ENCODE assay signal across 9 mouse cellular contexts in genomic region chr5:36738799-36739615, GRCm38 (mm10). TPM values are rescaled to one million over a fixed set of nuclear protein-coding genes. Genes with fewer than 3 reads are reported as not detected.
DNase-seq lines count a peak whose midpoint lies in the region; ATAC-seq and TF ChIP-seq lines count a peak whose summit lies in the region.
"Had no signal": no experiment of that assay in that cellular context is flagged by ENCODE, and none has a peak within 500 bp of the region (broad histone marks: within the 10 kb centered on the region; RNA-seq: fewer than 3 reads in every experiment).

No protein-coding gene starts in this region.

- no peak overlapping the region for H3K9ac ChIP-seq in forebrain, postnatal 0 days
- no peak overlapping the region for H3K9ac ChIP-seq in forebrain, embryonic 12.5 days
- no peak overlapping the region for H3K9ac ChIP-seq in intestine, embryonic 16.5 days (ENCODE audit: low read depth, low read length)
- H3K9ac ChIP-seq: embryonic facial prominence, embryonic 15.5 days had no signal

- peak; percentile 94 for ATAC-seq in forebrain, postnatal 0 days
- ATAC-seq in forebrain, embryonic 12.5 days (ENCODE audit: low FRiP score) = no peak
- no peak for ATAC-seq in intestine, embryonic 16.5 days

- peak overlapping the region; percentile 9; the same call in 1 of the 2 replicates for H3K27ac ChIP-seq in forebrain, postnatal 0 days (ENCODE audit: low read depth, low read length)
- H3K27ac ChIP-seq in forebrain, embryonic 12.5 days = no peak overlapping the region
- peak overlapping the region; percentile 43; the same call in 1 of the 2 replicates for H3K27ac ChIP-seq in heart, embryonic 10.5 days
- H3K27ac ChIP-seq in intestine, embryonic 16.5 days (ENCODE audit: low read length) = no peak overlapping the region
- H3K27ac ChIP-seq: embryonic facial prominence, embryonic 15.5 days had no signal

- no peak for TF ChIP-seq CTCF in forebrain, postnatal 0 days (IDR thresholded peaks at IDR 0.05; ENCODE audit: low read depth)

- intact Hi-C loops in left cerebral cortex, postnatal 36 days (cut with DNase I) = loop anchor here (2.0 kb wide), 1 partner anchor 42 kb away; the partner anchor contains the start of gene D5Ertd579e

- 56% methylated on average over 16 of the region's 16 CpGs for WGBS in forebrain, postnatal 0 days
- WGBS in forebrain, embryonic 12.5 days = 77% methylated on average over 16 of the region's 16 CpGs
- WGBS in heart, embryonic 10.5 days = 59% methylated on average over 16 of the region's 16 CpGs
- WGBS in intestine, embryonic 16.5 days = 55% methylated on average over 16 of the region's 16 CpGs

- H3K4me2 ChIP-seq in forebrain, postnatal 0 days (ENCODE audit: low read depth) = no peak overlapping the region
- H3K4me2 ChIP-seq in forebrain, embryonic 12.5 days = no peak overlapping the region
- no peak overlapping the region for H3K4me2 ChIP-seq in intestine, embryonic 16.5 days (ENCODE audit: low read depth, low read length)
- H3K4me2 ChIP-seq: embryonic facial prominence, embryonic 15.5 days had no signal

- H3K27me3 ChIP-seq in forebrain, postnatal 0 days (ENCODE audit: insufficient read depth, low read length) = no peaks in the 10 kb centered on the region
- no peaks in the 10 kb centered on the region for H3K27me3 ChIP-seq in forebrain, embryonic 12.5 days
- H3K27me3 ChIP-seq in heart, embryonic 10.5 days (ENCODE audit: insufficient read depth, poor library complexity, severe bottlenecking) = no peaks in the 10 kb centered on the region
- no peaks in the 10 kb centered on the region for H3K27me3 ChIP-seq in intestine, embryonic 16.5 days (replicated peaks; ENCODE audit: control insufficient read depth, insufficient read depth, low read length)
- H3K27me3 ChIP-seq: embryonic facial prominence, embryonic 15.5 days had no signal

- H3K4me1 ChIP-seq in forebrain, postnatal 0 days (ENCODE audit: insufficient read depth) = no peaks in the 10 kb centered on the region
- H3K4me1 ChIP-seq in forebrain, embryonic 12.5 days = no peaks in the 10 kb centered on the region
- H3K4me1 ChIP-seq in heart, embryonic 10.5 days = peaks cover 30% of the 10 kb centered on the region
- peaks cover 6% of the 10 kb centered on the region for H3K4me1 ChIP-seq in intestine, embryonic 16.5 days (ENCODE audit: control insufficient read depth, insufficient read depth, low read length)
- H3K4me1 ChIP-seq: embryonic facial prominence, embryonic 15.5 days had no signal

- DNase-seq in forebrain, postnatal 0 days = peak; percentile 66
- DNase-seq in cerebellum, adult 11 months = peak; percentile 88
- no peak for DNase-seq in heart, embryonic 10.5 days (ENCODE audit: low spot score)
- peak; percentile 31 to 47 for DNase-seq in left cerebral cortex, postnatal 36 days (ENCODE audit: low spot score in 2 of 2)
- DNase-seq in embryo, embryonic 11 days = no peak
- DNase-seq in thymus, postnatal 25 days = no peak

- no peak overlapping the region for H3K4me3 ChIP-seq in forebrain, postnatal 0 days (ENCODE audit: low read depth, low read length)
- no peak overlapping the region for H3K4me3 ChIP-seq in forebrain, embryonic 12.5 days (replicated peaks)
- no peak overlapping the region for H3K4me3 ChIP-seq in heart, embryonic 10.5 days
- H3K4me3 ChIP-seq in intestine, embryonic 16.5 days (ENCODE audit: low read length) = no peak overlapping the region
- H3K4me3 ChIP-seq: embryonic facial prominence, embryonic 15.5 days had no signal

- H3K36me3 ChIP-seq in forebrain, postnatal 0 days (ENCODE audit: insufficient read depth) = no peaks in the 10 kb centered on the region
- H3K36me3 ChIP-seq in forebrain, embryonic 12.5 days (replicated peaks) = no peaks in the 10 kb centered on the region
- no peaks in the 10 kb centered on the region for H3K36me3 ChIP-seq in heart, embryonic 10.5 days
- H3K36me3 ChIP-seq in intestine, embryonic 16.5 days (ENCODE audit: control insufficient read depth, insufficient read depth, low read length) = no peaks in the 10 kb centered on the region
- H3K36me3 ChIP-seq: embryonic facial prominence, embryonic 15.5 days had no signal

- H3K9me3 ChIP-seq in forebrain, postnatal 0 days (ENCODE audit: low read length) = no peaks in the 10 kb centered on the region
- H3K9me3 ChIP-seq in forebrain, embryonic 12.5 days = no peaks in the 10 kb centered on the region
- H3K9me3 ChIP-seq in heart, embryonic 10.5 days = no peaks in the 10 kb centered on the region
- H3K9me3 ChIP-seq in intestine, embryonic 16.5 days (ENCODE audit: control insufficient read depth, low read length) = no peaks in the 10 kb centered on the region
- H3K9me3 ChIP-seq: embryonic facial prominence, embryonic 15.5 days had no signal

RNA-seq across cellular contexts. Expression of gene Bloc1s4, which starts 9.4 kb away (rescaled TPM):
- total RNA-seq in forebrain, postnatal 0 days (2014; rRNA removed) = 23.6 and 23.8 TPM in 2 replicates
- polyA plus RNA-seq in forebrain, postnatal 0 days (2015; fragmentation: Nextera tagmentation; extraction: Ambion mirVana) = 32.7 and 36.2 TPM in 2 replicates
- 25.3 TPM in 2 replicates for polyA plus RNA-seq in forebrain, embryonic 12.5 days (2016; fragmentation: Nextera tagmentation; extraction: Ambion mirVana)
- polyA plus RNA-seq in heart, embryonic 10.5 days (2016; fragmentation: Nextera tagmentation; extraction: Ambion mirVana) = 19.5 and 27.1 TPM in 2 replicates
- 10 to 100 TPM; 17.3 to 22.5 TPM for total RNA-seq in left cerebral cortex, postnatal 36 days (2021)
- 16.5 and 19.7 TPM in 2 replicates for polyA plus RNA-seq in intestine, embryonic 16.5 days (2015; fragmentation: Nextera tagmentation; extraction: Ambion mirVana)

RNA-seq across cellular contexts. Expression of gene D5Ertd579e, which starts 43.2 kb away (rescaled TPM):
- total RNA-seq in forebrain, postnatal 0 days (2014; rRNA removed) = 84.7 and 105 TPM in 2 replicates
- polyA plus RNA-seq in forebrain, postnatal 0 days (2015; fragmentation: Nextera tagmentation; extraction: Ambion mirVana) = 23.3 and 27.4 TPM in 2 replicates
- 44.2 and 46.6 TPM in 2 replicates for polyA plus RNA-seq in forebrain, embryonic 12.5 days (2016; fragmentation: Nextera tagmentation; extraction: Ambion mirVana)
- 25.5 and 33.7 TPM in 2 replicates for polyA plus RNA-seq in heart, embryonic 10.5 days (2016; fragmentation: Nextera tagmentation; extraction: Ambion mirVana)
- 100 to 1,000 TPM in 1 of 2 experiments, 10 to 100 TPM in 1; 90.2 to 105 TPM for total RNA-seq in left cerebral cortex, postnatal 36 days (2021)
- polyA plus RNA-seq in intestine, embryonic 16.5 days (2015; fragmentation: Nextera tagmentation; extraction: Ambion mirVana) = 14.0 and 14.2 TPM in 2 replicates

RNA-seq across cellular contexts. Expression of gene Mrfap1, which starts 57.6 kb away (rescaled TPM):
- 296 and 353 TPM in 2 replicates for total RNA-seq in forebrain, postnatal 0 days (2014; rRNA removed)
- polyA plus RNA-seq in forebrain, postnatal 0 days (2015; fragmentation: Nextera tagmentation; extraction: Ambion mirVana) = 477 and 530 TPM in 2 replicates
- 485 and 504 TPM in 2 replicates for polyA plus RNA-seq in forebrain, embryonic 12.5 days (2016; fragmentation: Nextera tagmentation; extraction: Ambion mirVana)
- polyA plus RNA-seq in heart, embryonic 10.5 days (2016; fragmentation: Nextera tagmentation; extraction: Ambion mirVana) = 366 and 466 TPM in 2 replicates
- total RNA-seq in left cerebral cortex, postnatal 36 days (2021) = 100 to 1,000 TPM; 404 to 446 TPM
- 280 and 296 TPM in 2 replicates for polyA plus RNA-seq in intestine, embryonic 16.5 days (2015; fragmentation: Nextera tagmentation; extraction: Ambion mirVana)

Comparison
In these comparisons a context has a peak if more than half of its experiments do, and no peak if none do; other contexts are left out.
1. H3K27ac ChIP-seq: peak in forebrain, postnatal 0 days (single experiment) and heart, embryonic 10.5 days (single experiment); none in forebrain, embryonic 12.5 days (single experiment) and intestine, embryonic 16.5 days (single experiment).
2. DNase-seq: peak in forebrain, postnatal 0 days (single experiment), cerebellum, adult 11 months (single experiment) and left cerebral cortex, postnatal 36 days (2 of 2); none in heart, embryonic 10.5 days (single experiment), embryo, embryonic 11 days (single experiment) and thymus, postnatal 25 days (single experiment).